Mouse (Mus musculus) macrophage (primary cell): ENCODE measurements around the gene Olfr545. TPM values are rescaled to one million over a fixed set of nuclear protein-coding genes. Genes with fewer than 3 reads are reported as not detected.

Experiments
- H3K27ac ChIP-seq: fragments of 350-480 bp; formaldehyde crosslinking; 2 replicates; pipeline ENCODE4 v1.9.0; 2021
- H3K36me3 ChIP-seq: fragments of 350-480 bp; formaldehyde crosslinking; 2 replicates; pipeline ENCODE4 v1.9.0; 2021; ENCODE audit errors: inconsistent target
- H3K4me3 ChIP-seq: fragments of 350-480 bp; formaldehyde crosslinking; 2 replicates; pipeline ENCODE4 v1.9.0; 2021; ENCODE audit errors: inconsistent target
- H3K79me2 ChIP-seq: fragments of 350-480 bp; formaldehyde crosslinking; 2 replicates; pipeline ENCODE4 v1.9.0; 2021; ENCODE audit errors: inconsistent target
- WGBS: methylation state at CpG from one replicate; pipeline ENCODE4 v1.1.7; 2026; ENCODE audit warnings: inconsistent platforms; ENCODE audit not compliant: missing documents; 5-methylcytosine and 5-hydroxymethylcytosine counted together
- polyA plus RNA-seq: library from polyadenylated mRNA; stranded (reverse); fragments of 250-400 nt; gene quantifications from 3 replicates; pipeline ENCODE4 v1.2.4, GENCODE M21; 2018; ENCODE audit warnings: inconsistent platforms
- total RNA-seq, 78 experiments: library from RNA; depleted of rRNA; stranded (reverse); fragments of 250-400 nt; gene quantifications; 1 replicate in 9 of 78; 2 replicates in 24 of 78; 3 replicates in 43 of 78; 4 replicates in 2 of 78; pipeline ENCODE4 v1.2.4; 2018; ENCODE audit warnings: inconsistent platforms in 56 of 78

Gene Olfr545
- total RNA-seq (2018; cell fraction: chromatin; rRNA removed) = not detected
- total RNA-seq (2018; cell fraction: cytosol; rRNA removed) = not detected
- total RNA-seq (2018; cell fraction: nucleus; rRNA removed) = not detected
- not detected in 3 replicates for polyA plus RNA-seq

- 70% methylated on average over 3 of the region's 3 CpGs for WGBS
- Histone ChIP-seq H3K79me2 (no peaks in the 10 kb centered on the region), H3K36me3 (no peaks in the 10 kb centered on the region), H3K27ac (no peak within 1 kb of the TSS), H3K4me3 (no peak within 1 kb of the TSS)
Measured at GRCm38 (mm10) chr7:102499473-102499872, at the start of gene Olfr545. Gene Olfr545, minus strand, starts transcription at chr7:102499573.

- H3K4me3 ChIP-seq = no peak overlapping the region
- H3K27ac ChIP-seq = no peak overlapping the region
- H3K79me2 ChIP-seq = no peaks in the 10 kb centered on the region
- H3K36me3 ChIP-seq = no peaks in the 10 kb centered on the region
- WGBS = 84% methylated on average over 3 of the region's 3 CpGs
Measured at GRCm38 (mm10) chr7:102541251-102541650, 41.9 kb upstream of the Olfr545 start.

GRCm38 (mm10) chr7:102540596-102540995 lies 41.2 kb upstream of the Olfr545 start, which contains the start of gene Olfr548-ps1:
Gene Olfr548-ps1, plus strand, starts transcription at chr7:102540896.
- H3K36me3 ChIP-seq = no peaks in the 10 kb centered on the region
- no peak within 1 kb of the TSS for H3K27ac ChIP-seq
- H3K79me2 ChIP-seq = no peaks in the 10 kb centered on the region
- WGBS = 57% methylated on average over 2 of the region's 2 CpGs
- H3K4me3 ChIP-seq = no peak within 1 kb of the TSS

GRCm38 (mm10) chr7:102534449-102534848 lies 35.1 kb upstream of the Olfr545 start, which contains the start of gene Olfr547:
Gene Olfr547, plus strand, starts transcription at chr7:102534749.
- H3K79me2 ChIP-seq = no peaks in the 10 kb centered on the region
- H3K36me3 ChIP-seq = no peaks in the 10 kb centered on the region
- no peak within 1 kb of the TSS for H3K4me3 ChIP-seq
- WGBS = 100% methylated on average over 1 of the region's 1 CpGs
- no peak within 1 kb of the TSS for H3K27ac ChIP-seq

- no peak overlapping the region for H3K27ac ChIP-seq
- H3K79me2 ChIP-seq = no peaks in the 10 kb centered on the region
- no peak overlapping the region for H3K4me3 ChIP-seq
- 67% methylated on average over 1 of the region's 1 CpGs for WGBS
- no peaks in the 10 kb centered on the region for H3K36me3 ChIP-seq
Measured at GRCm38 (mm10) chr7:102529052-102529451, 29.7 kb upstream of the Olfr545 start.

GRCm38 (mm10) chr7:102517051-102517335 lies 17.6 kb upstream of the Olfr545 start:
- H3K79me2 ChIP-seq = no peaks in the 10 kb centered on the region
- WGBS = 96% methylated on average over 2 of the region's 2 CpGs
- H3K27ac ChIP-seq = no peak overlapping the region
- H3K36me3 ChIP-seq = no peaks in the 10 kb centered on the region
- no peak overlapping the region for H3K4me3 ChIP-seq

- Histone ChIP-seq H3K4me3 (no peak overlapping the region), H3K27ac (no peak overlapping the region), H3K79me2 (no peaks in the 10 kb centered on the region), H3K36me3 (no peaks in the 10 kb centered on the region)
- 68% methylated on average over 10 of the region's 10 CpGs for WGBS
Measured at GRCm38 (mm10) chr7:102516261-102517050, 17.1 kb upstream of the Olfr545 start.

- WGBS = 8% methylated on average over 4 of the region's 4 CpGs
- H3K4me3 ChIP-seq = no peak overlapping the region
Measured at GRCm38 (mm10) chr7:102514144-102514543, 14.8 kb upstream of the Olfr545 start.

GRCm38 (mm10) chr7:102512814-102513435 lies 13.6 kb upstream of the Olfr545 start:
- H3K36me3 ChIP-seq = no peaks in the 10 kb centered on the region
- WGBS = 2% methylated on average over 54 of the region's 54 CpGs

More at GRCm38 (mm10) chr7:102514144-102514543, 14.8 kb upstream of the Olfr545 start:
- no peaks in the 10 kb centered on the region for H3K36me3 ChIP-seq
- no peak overlapping the region for H3K27ac ChIP-seq
- H3K79me2 ChIP-seq = no peaks in the 10 kb centered on the region

GRCm38 (mm10) chr7:102511927-102512326 lies 12.6 kb upstream of the Olfr545 start:
- Histone ChIP-seq H3K4me3 (no peak overlapping the region), H3K27ac (no peak overlapping the region), H3K36me3 (no peaks in the 10 kb centered on the region), H3K79me2 (no peaks in the 10 kb centered on the region)
- WGBS = 43% methylated on average over 10 of the region's 10 CpGs

More at GRCm38 (mm10) chr7:102512814-102513435, 13.6 kb upstream of the Olfr545 start:
- no peaks in the 10 kb centered on the region for H3K79me2 ChIP-seq
- H3K4me3 ChIP-seq = no peak overlapping the region
- H3K27ac ChIP-seq = no peak overlapping the region

- H3K36me3 ChIP-seq = no peaks in the 10 kb centered on the region
- no peak overlapping the region for H3K4me3 ChIP-seq
- no peak overlapping the region for H3K27ac ChIP-seq
- WGBS = 95% methylated on average over 7 of the region's 7 CpGs
- no peaks in the 10 kb centered on the region for H3K79me2 ChIP-seq
Measured at GRCm38 (mm10) chr7:102509726-102510125, 10.4 kb upstream of the Olfr545 start.

GRCm38 (mm10) chr7:102508666-102509065 lies 9.3 kb upstream of the Olfr545 start:
- Histone ChIP-seq H3K4me3 (no peak overlapping the region), H3K36me3 (no peaks in the 10 kb centered on the region), H3K79me2 (no peaks in the 10 kb centered on the region), H3K27ac (no peak overlapping the region)
- 89% methylated on average over 6 of the region's 6 CpGs for WGBS

- Histone ChIP-seq H3K79me2 (no peaks in the 10 kb centered on the region), H3K27ac (no peak overlapping the region), H3K4me3 (no peak overlapping the region), H3K36me3 (no peaks in the 10 kb centered on the region)
- 96% methylated on average over 9 of the region's 9 CpGs for WGBS
Measured at GRCm38 (mm10) chr7:102508066-102508465, 8.7 kb upstream of the Olfr545 start.

GRCm38 (mm10) chr7:102506848-102507247 lies 7.5 kb upstream of the Olfr545 start:
- Histone ChIP-seq H3K36me3 (no peaks in the 10 kb centered on the region), H3K4me3 (no peak overlapping the region), H3K27ac (no peak overlapping the region), H3K79me2 (no peaks in the 10 kb centered on the region)
- 47% methylated on average over 3 of the region's 3 CpGs for WGBS

GRCm38 (mm10) chr7:102501986-102502385 lies 2.6 kb upstream of the Olfr545 start:
- WGBS = 86% methylated on average over 5 of the region's 5 CpGs
- Histone ChIP-seq H3K79me2 (no peaks in the 10 kb centered on the region), H3K4me3 (no peak overlapping the region), H3K27ac (no peak overlapping the region), H3K36me3 (no peaks in the 10 kb centered on the region)
